Mouse (Mus musculus) hindbrain, embryonic 11.5 days (tissue): ENCODE measurements around the gene Vmn2r90. TPM values are rescaled to one million over a fixed set of nuclear protein-coding genes. Genes with fewer than 3 reads are reported as not detected.
"Not testable (repeated sequence)": the region's sequence is repeated elsewhere in the genome, so short reads cannot be mapped to it uniquely, and the experiment has no call there.

ENCODE experiments used
- ATAC-seq: fragments of 200-750 bp; cut with Nextera tagmentation; 2 replicates; pipeline ENCODE4 v1.8.0; 2017; ENCODE audit warnings: mild to moderate bottlenecking, moderate TSS enrichment, moderate library complexity; ENCODE audit not compliant: low FRiP score
- DNase-seq: peaks from one replicate; pipeline ENCODE4 v3.0.0-alpha.2; 2015; ENCODE audit warnings: low spot score
- H3K27ac ChIP-seq: fragments of 300-500 bp; sonication (generic); 2 replicates; pipeline ENCODE4 v1.5.1; 2014; ENCODE audit warnings: mild to moderate bottlenecking, low read depth, low read length
- H3K27me3 ChIP-seq: fragments of 300-500 bp; sonication (generic); 2 replicates; pipeline ENCODE4 v1.6.1; 2014; ENCODE audit warnings: mild to moderate bottlenecking, low read length, moderate library complexity, mixed read lengths; ENCODE audit not compliant: control insufficient read depth, insufficient read depth
- H3K36me3 ChIP-seq: fragments of 300-500 bp; sonication (generic); 2 replicates; pipeline ENCODE4 v1.6.1; 2014; ENCODE audit warnings: mild to moderate bottlenecking, low read length, moderate library complexity, mixed read lengths; ENCODE audit not compliant: control insufficient read depth, insufficient read depth
- H3K4me1 ChIP-seq: fragments of 300-500 bp; sonication (generic); replicated peaks from 2 replicates; pipeline ENCODE4 v1.6.1; 2014; ENCODE audit warnings: low read length, mixed read lengths; ENCODE audit not compliant: control insufficient read depth, insufficient read depth
- H3K4me2 ChIP-seq: fragments of 300-500 bp; sonication (generic); replicated peaks from 2 replicates; pipeline ENCODE4 v1.6.1; 2014; ENCODE audit warnings: mild to moderate bottlenecking, low read depth, low read length
- H3K4me3 ChIP-seq: fragments of 300-500 bp; sonication (generic); 2 replicates; pipeline ENCODE4 v1.5.1; 2014; ENCODE audit warnings: low read depth, low read length
- H3K9ac ChIP-seq: fragments of 300-500 bp; sonication (generic); 2 replicates; pipeline ENCODE4 v1.6.1; 2014; ENCODE audit warnings: low read depth, low read length
- H3K9me3 ChIP-seq: fragments of 300-500 bp; sonication (generic); 2 replicates; pipeline ENCODE4 v1.6.1; 2016; ENCODE audit warnings: low read length; ENCODE audit not compliant: control insufficient read depth
- WGBS: fragments of 180-500 bp; shearing (Covaris S2); extraction: QIAGEN DNeasy Blood & Tissue Kit; methylation state at CpG from one replicate; pipeline ENCODE4 v1.1.7; 2014; 5-methylcytosine and 5-hydroxymethylcytosine counted together
- polyA plus RNA-seq: library from polyadenylated mRNA; unstranded; fragments of >200 nt; fragmentation: Nextera tagmentation; extraction: Ambion mirVana; gene quantifications from 2 replicates; pipeline ENCODE4 v1.2.1, GENCODE M21; 2014

Gene Vmn2r90
- polyA plus RNA-seq, 1 experiment from 2014 or later: not detected

DNA sequence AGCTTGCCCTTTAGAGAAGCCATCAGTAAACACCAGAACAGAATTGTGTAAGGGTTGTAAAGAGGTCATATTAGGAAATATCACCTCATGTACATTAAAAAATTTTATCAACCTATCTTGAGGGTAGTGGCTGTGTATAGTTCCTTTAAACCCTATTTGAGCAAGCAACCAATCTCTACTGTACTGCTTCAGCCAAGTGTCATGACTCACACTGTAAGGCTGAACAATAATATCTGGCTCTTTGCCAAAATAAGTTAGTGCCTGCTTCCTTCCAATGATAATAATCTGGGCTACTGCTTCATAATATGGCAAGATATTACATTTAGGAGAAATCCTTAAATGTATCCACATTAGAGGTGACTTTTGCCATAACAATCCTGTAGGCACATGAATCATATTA is 38.0 kb downstream of the Vmn2r90 start:
- not testable (repeated sequence) for H3K9ac ChIP-seq, ATAC-seq, H3K4me3 ChIP-seq, H3K27ac ChIP-seq, H3K27me3 ChIP-seq, H3K4me2 ChIP-seq, H3K4me1 ChIP-seq, H3K9me3 ChIP-seq, H3K36me3 ChIP-seq, DNase-seq

DNA sequence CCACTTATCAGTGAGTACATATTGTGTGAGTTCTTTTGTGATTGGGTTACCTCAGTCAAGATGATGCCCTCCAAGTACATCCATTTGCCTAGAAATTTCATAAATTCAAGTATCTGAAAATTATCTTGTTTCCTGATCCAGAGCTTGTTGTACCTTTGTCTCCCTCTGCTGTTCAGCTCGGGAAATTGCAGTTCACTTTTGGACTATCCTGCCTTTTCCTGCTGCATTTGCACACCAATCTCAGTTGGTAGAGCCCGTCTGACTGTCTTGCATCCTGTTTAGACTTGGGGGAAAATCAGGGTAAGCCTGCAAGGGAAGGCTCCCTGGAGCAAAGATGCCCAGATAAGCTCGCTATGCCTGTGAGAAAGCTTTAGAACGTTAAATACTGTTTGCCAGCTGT is 45.8 kb downstream of the Vmn2r90 start:
- DNase-seq: peak; percentile 62
- H3K27me3 ChIP-seq, H3K9ac ChIP-seq, H3K4me3 ChIP-seq, H3K27ac ChIP-seq, ATAC-seq, H3K9me3 ChIP-seq, H3K4me1 ChIP-seq, H3K36me3 ChIP-seq, H3K4me2 ChIP-seq: not testable (repeated sequence)
- 19% methylated on average over 4 of the region's 4 CpGs for WGBS

DNA sequence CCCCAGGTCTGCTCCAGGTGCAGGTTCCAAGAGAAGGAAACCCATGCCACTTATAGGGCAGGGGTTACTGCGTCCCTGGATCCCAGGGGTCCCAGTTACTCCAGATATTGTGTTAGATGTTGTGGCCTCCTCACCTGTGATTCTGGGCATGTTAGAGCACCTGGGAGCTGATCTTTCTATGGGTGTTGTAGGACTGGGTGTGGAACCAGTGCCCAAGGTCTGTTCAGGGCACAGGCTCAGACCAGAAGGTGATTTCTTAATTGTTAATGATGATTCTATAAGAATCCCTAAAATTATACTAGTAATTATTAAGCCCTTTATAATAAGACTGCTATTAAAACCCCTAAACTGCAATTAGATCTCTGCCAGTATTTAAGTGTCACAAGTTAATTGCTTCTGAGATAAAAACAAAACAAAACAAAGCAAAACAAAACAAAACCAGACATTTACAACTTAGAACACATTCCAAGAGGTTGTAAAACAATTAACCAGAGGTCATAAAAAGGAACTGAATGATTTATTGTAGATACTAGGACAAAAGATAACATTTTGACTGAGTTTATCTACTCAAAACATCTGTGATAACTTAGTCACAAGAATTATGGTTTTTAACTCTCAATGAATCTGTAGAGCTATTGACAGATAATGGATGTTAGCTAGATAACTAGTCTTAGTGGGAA is 59.2 kb downstream of the Vmn2r90 start:
- Histone ChIP-seq H3K4me2 (no peak overlapping the region), H3K36me3 (no peaks in the 10 kb centered on the region), H3K27ac (no peak overlapping the region), H3K9me3 (no peaks in the 10 kb centered on the region), H3K9ac (no peak overlapping the region), H3K4me3 (no peak overlapping the region), H3K4me1 (no peaks in the 10 kb centered on the region), H3K27me3 (no peaks in the 10 kb centered on the region)
- DNase-seq: no peak
- 82% methylated on average over 1 of the region's 1 CpGs for WGBS
- ATAC-seq: no peak

DNA sequence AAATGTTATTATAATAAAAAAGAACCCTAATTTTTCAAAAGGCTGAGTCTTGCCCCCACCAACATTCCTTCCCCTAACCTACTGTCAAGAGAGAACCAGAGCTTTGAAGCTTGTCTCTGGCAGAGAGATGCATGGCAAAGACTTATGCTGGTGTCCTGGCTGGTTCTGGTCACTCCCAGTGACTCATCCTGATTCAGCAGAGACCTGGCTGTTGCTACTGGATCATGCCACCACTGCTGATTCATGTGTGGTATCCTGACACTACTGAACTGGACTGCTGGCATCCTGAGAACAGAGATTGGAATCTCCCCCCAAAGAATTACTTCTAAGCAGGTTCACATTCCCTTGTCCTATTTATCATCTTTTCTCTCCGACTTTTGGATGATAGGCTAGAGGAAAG is 60.7 kb downstream of the Vmn2r90 start:
- no peaks in the 10 kb centered on the region for H3K36me3 ChIP-seq
- no peak overlapping the region for H3K27ac ChIP-seq
- WGBS: 56% methylated on average over 1 of the region's 1 CpGs
- no peak overlapping the region for H3K4me3 ChIP-seq
- DNase-seq (no peak), ATAC-seq (no peak)
- no peak overlapping the region for H3K9ac ChIP-seq
- no peak overlapping the region for H3K4me2 ChIP-seq
- H3K27me3 ChIP-seq: no peaks in the 10 kb centered on the region
- no peaks in the 10 kb centered on the region for H3K4me1 ChIP-seq
- no peaks in the 10 kb centered on the region for H3K9me3 ChIP-seq

DNA sequence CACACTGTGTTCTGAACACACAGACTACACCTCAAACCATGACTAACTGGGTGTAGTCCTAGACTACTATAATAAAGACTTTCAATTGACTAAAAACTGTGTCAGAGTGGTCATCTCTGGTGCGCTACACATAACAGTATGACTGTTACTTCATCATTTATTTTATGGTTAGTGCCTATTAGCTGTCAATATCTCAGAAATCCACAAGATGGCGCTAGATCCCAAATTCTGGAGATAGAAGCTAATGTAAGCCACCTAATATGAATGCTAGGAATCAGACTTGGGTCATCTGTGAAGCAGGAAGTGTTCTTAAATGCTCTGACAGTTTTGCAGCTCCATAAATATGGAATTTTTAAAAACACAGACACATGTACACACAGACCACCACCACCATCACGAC is 62.9 kb downstream of the Vmn2r90 start:
- no peaks in the 10 kb centered on the region for H3K27me3 ChIP-seq
- WGBS: 14% methylated on average over 3 of the region's 3 CpGs
- H3K4me1 ChIP-seq: no peaks in the 10 kb centered on the region
- H3K9ac ChIP-seq: no peak overlapping the region
- no peaks in the 10 kb centered on the region for H3K9me3 ChIP-seq
- no peak overlapping the region for H3K4me2 ChIP-seq
- no peak overlapping the region for H3K27ac ChIP-seq
- no peak overlapping the region for H3K4me3 ChIP-seq
- ATAC-seq (peak; percentile 81), DNase-seq (peak; percentile 83)
- no peaks in the 10 kb centered on the region for H3K36me3 ChIP-seq

Other genes starting within 250 kb of the Vmn2r90 start
- 7.1 and 10.7 TPM in 2 replicates for gene Lnpep, start 78.7 kb upstream of the Vmn2r90 start, polyA plus RNA-seq
- 21.8 and 35.4 TPM in 2 replicates for gene Spaca6, start 123.4 kb downstream of the Vmn2r90 start, polyA plus RNA-seq
- 1.2 and 2.6 TPM in 2 replicates for gene Has1, start 151.5 kb downstream of the Vmn2r90 start, polyA plus RNA-seq
- 0.17 and 0.25 TPM in 2 replicates for gene Fpr1, start 180.2 kb downstream of the Vmn2r90 start, polyA plus RNA-seq
- gene Fpr2, start 184.1 kb downstream of the Vmn2r90 start, polyA plus RNA-seq: not detected in 2 replicates
- not detected in 2 replicates for gene Fpr3, start 184.1 kb downstream of the Vmn2r90 start, polyA plus RNA-seq